Mouse (Mus musculus) inflammation-experienced regulatory T-cells (primary cell): ENCODE results near the gene 9530053A07Rik. TPM values are rescaled to one million over a fixed set of nuclear protein-coding genes. Genes with fewer than 3 reads are reported as not detected.

Experiments used
- polyA plus RNA-seq, 2 experiments: library from polyadenylated mRNA; unstranded; fragments of 100-300 nt; shearing (Covaris generic); gene quantifications; one replicate each; pipeline ENCODE4 v1.2.1; 2017

9530053A07Rik gene
- polyA plus RNA-seq: under 1 TPM; 0.08 to 0.70 TPM

DNA sequence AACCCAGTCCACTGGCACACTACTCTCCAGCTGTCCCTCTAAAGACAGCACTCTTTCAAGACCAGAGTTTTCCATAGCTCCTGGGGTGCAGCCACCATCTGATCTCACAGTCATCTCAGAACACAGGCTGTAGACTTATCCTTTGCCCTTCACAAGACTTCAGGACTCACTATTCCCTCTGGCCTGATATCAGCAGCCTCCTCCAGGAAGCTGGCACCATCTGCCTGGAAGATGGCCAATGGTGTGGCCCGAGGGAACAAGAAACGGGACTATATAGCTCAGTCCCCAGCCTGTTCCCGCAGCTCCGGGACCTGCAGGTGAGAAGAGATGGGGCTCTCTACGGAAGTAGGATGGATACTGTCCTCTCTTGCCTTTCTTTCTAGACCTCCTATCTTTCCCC lies at the start of gene 9530053A07Rik:
Gene 9530053A07Rik (plus strand): TSS at position 301 of the 400 bp plus-strand sequence.

GRCm38 (mm10) chr7:28169489-28170422 lies 40.5 kb downstream of the 9530053A07Rik start, which contains the start of gene Fbl:
Fbl (plus strand) TSS chr7:28169710.

DNA sequence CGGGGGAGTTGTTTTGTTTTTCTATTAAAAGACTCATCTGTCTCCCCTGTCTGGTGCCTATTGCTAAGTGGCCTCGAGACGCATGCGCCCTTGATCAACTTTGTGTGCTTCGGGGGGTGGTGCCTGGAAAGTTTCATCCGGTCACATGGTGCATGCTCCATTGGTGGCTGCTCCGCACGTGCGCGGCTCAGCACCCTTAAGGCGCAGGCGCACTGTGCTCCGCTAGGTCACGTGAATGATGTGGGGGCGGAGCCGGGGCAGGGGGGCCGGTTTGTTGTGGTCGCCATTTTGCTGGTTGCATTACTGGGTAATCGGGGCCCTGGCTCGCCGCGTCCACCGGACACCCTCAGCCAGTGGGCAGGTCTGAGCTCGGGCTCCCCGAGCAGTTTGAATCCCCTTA lies 50.0 kb downstream of the 9530053A07Rik start, which contains the start of gene Dyrk1b:
Gene Dyrk1b (plus strand): TSS at position 242 of the 400 bp plus-strand sequence.

Other genes with a start within 250 kb of the 9530053A07Rik start
- 1 to 10 TPM; 6.5 to 9.6 TPM for gene Zfp974, start 200.0 kb upstream of the 9530053A07Rik start, polyA plus RNA-seq
- gene Zfp780b, start 150.3 kb upstream of the 9530053A07Rik start, polyA plus RNA-seq: 10 to 100 TPM; 11.7 to 12.2 TPM
- gene Zfp850, start 115.4 kb upstream of the 9530053A07Rik start, polyA plus RNA-seq: 1 to 10 TPM; 7.3 to 8.3 TPM
- gene Psmc4, start 79.4 kb upstream of the 9530053A07Rik start, polyA plus RNA-seq: 100 to 1,000 TPM; 190 to 197 TPM
- 1 to 10 TPM in 1 of 2 experiments, under 1 TPM in 1; 0.08 to 2.1 TPM for gene Fcgbp, start 58.2 kb upstream of the 9530053A07Rik start, polyA plus RNA-seq
- gene Fbl, start 40.2 kb downstream of the 9530053A07Rik start, polyA plus RNA-seq: 100 to 1,000 TPM; 151 to 160 TPM
- 10 to 100 TPM; 11.0 to 12.3 TPM for gene Dyrk1b, start 50.0 kb downstream of the 9530053A07Rik start, polyA plus RNA-seq
- gene Eid2, start 138.4 kb downstream of the 9530053A07Rik start, polyA plus RNA-seq: 10 to 100 TPM; 18.0 to 22.6 TPM
- 1 to 10 TPM; 4.2 to 6.9 TPM for gene Eid2b, start 148.3 kb downstream of the 9530053A07Rik start, polyA plus RNA-seq
- under 1 TPM in 1 of 2 experiments, not detected in 1; 0.75 TPM for gene Selenov, start 161.7 kb downstream of the 9530053A07Rik start, polyA plus RNA-seq
- gene Dll3, start 172.8 kb downstream of the 9530053A07Rik start, polyA plus RNA-seq: under 1 TPM in 1 of 2 experiments, not detected in 1; 0.83 TPM
- gene Timm50, start 182.6 kb downstream of the 9530053A07Rik start, polyA plus RNA-seq: 10 to 100 TPM; 74.5 to 88.5 TPM
- 100 to 1,000 TPM; 165 to 199 TPM for gene Supt5, start 209.3 kb downstream of the 9530053A07Rik start, polyA plus RNA-seq
- gene Rps16, start 221.2 kb downstream of the 9530053A07Rik start, polyA plus RNA-seq: 100 to 1,000 TPM; 680 to 735 TPM
- 10 to 100 TPM; 67.3 to 73.4 TPM for gene Plekhg2, start 243.1 kb downstream of the 9530053A07Rik start, polyA plus RNA-seq